Mouse (Mus musculus): ENCODE measurements around the gene B4galt5. TPM values are rescaled to one million over a fixed set of nuclear protein-coding genes. Genes with fewer than 3 reads are reported as not detected.
A peak's percentile ranks its signal among the peaks of the same experiment; 100 is the strongest.

B4galt5 gene
- total and polyA plus RNA-seq, 3 experiments, result 4.6 to 34.4 (median 6.5) TPM

- TF ChIP-seq HCFC1 (IDR thresholded peaks at IDR 0.05; ENCODE audit: low read depth, low read length) (no peak), EP300 (IDR thresholded peaks at IDR 0.05; ENCODE audit: low read depth in 1 of 2, low read length in 2 of 2) (peak; percentile 92 to 93), UBTF (IDR thresholded peaks at IDR 0.05; ENCODE audit: borderline replicate concordance, insufficient read depth, low read depth, low read length) (no peak)
These were observed 5.4 kb downstream of the B4galt5 start (continued) for GRCm38 (mm10) chr2:167343369-167344140.

- H3K9ac ChIP-seq (ENCODE audit: control insufficient read depth, low read depth, low read length, poor library complexity, severe bottlenecking), result no peak overlapping the region
These were observed 6.1 kb downstream of the B4galt5 start for GRCm38 (mm10) chr2:167342876-167343275.

GRCm38 (mm10) chr2:167337580-167337979 is 11.4 kb downstream of the B4galt5 start:
- no peak overlapping the region for H3K9ac ChIP-seq (ENCODE audit: control insufficient read depth, low read depth, low read length, poor library complexity, severe bottlenecking)
- TF ChIP-seq RCOR1 (IDR thresholded peaks at IDR 0.05; ENCODE audit: low read depth, low read length) (no peak), TBP (IDR thresholded peaks at IDR 0.05; ENCODE audit: low read depth, low read length) (no peak), SIN3A (IDR thresholded peaks at IDR 0.05; ENCODE audit: low read length) (no peak), UBTF (IDR thresholded peaks at IDR 0.05; ENCODE audit: borderline replicate concordance, insufficient read depth, low read depth, low read length) (no peak), MAX (IDR thresholded peaks at IDR 0.05; ENCODE audit: low read length) (no peak), ZMIZ1 (IDR thresholded peaks at IDR 0.05; ENCODE audit: low read depth, low read length) (no peak), RAD21 (IDR thresholded peaks at IDR 0.05; ENCODE audit: low read depth, low read length) (no peak), NELFE (IDR thresholded peaks at IDR 0.05; ENCODE audit: low read depth, low read length) (no peak), ETS1 (IDR thresholded peaks at IDR 0.05; ENCODE audit: low read depth, low read length) (no peak), ZNF384 (IDR thresholded peaks at IDR 0.05; ENCODE audit: low read depth, low read length) (no peak), HCFC1 (IDR thresholded peaks at IDR 0.05; ENCODE audit: low read depth, low read length) (no peak), POLR2AphosphoS2 (IDR thresholded peaks at IDR 0.05; ENCODE audit: low read length) (no peak), GABPA (IDR thresholded peaks at IDR 0.05; ENCODE audit: low read depth, low read length) (no peak), BHLHE40 (IDR thresholded peaks at IDR 0.05; ENCODE audit: borderline replicate concordance, low read depth, low read length) (no peak), KAT2A (conservative IDR thresholded peaks at IDR 0.05; ENCODE audit: low read depth, low read length) (no peak), EP300 (IDR thresholded peaks at IDR 0.05; ENCODE audit: low read depth in 1 of 2, low read length in 2 of 2) (peak in 1 of 2 experiments; percentile 36; a peak in 1 of 4 replicates), JUND (IDR thresholded peaks at IDR 0.05; ENCODE audit: low read depth, low read length) (no peak), MYC (IDR thresholded peaks at IDR 0.05; ENCODE audit: low read depth, low read length) (no peak), MXI1 (IDR thresholded peaks at IDR 0.05; ENCODE audit: low read depth, low read length) (no peak), ZC3H11A (IDR thresholded peaks at IDR 0.05; ENCODE audit: low read depth, low read length) (no peak), MAZ (IDR thresholded peaks at IDR 0.05; ENCODE audit: low read depth, low read length) (no peak)

More at GRCm38 (mm10) chr2:167342876-167343275, 6.1 kb downstream of the B4galt5 start:
- H3K27ac ChIP-seq (ENCODE audit: control insufficient read depth, low read depth, low read length), result no peak overlapping the region
- TF ChIP-seq CTCF (IDR thresholded peaks at IDR 0.05 in 2 of 3, conservative IDR thresholded peaks at IDR 0.05 in 1 of 3; ENCODE audit: control insufficient read depth in 1 of 3, insufficient read depth in 1 of 3, low read depth in 2 of 3, low read length in 3 of 3, poor library complexity in 1 of 3, severe bottlenecking in 1 of 3), result no peak
- TF ChIP-seq ZMIZ1 (IDR thresholded peaks at IDR 0.05; ENCODE audit: low read depth, low read length), result no peak
- no peak for TF ChIP-seq TCF12 (IDR thresholded peaks at IDR 0.05; ENCODE audit: low read depth, low read length)
- TF ChIP-seq KAT2A (conservative IDR thresholded peaks at IDR 0.05; ENCODE audit: low read depth, low read length), result no peak
- TF ChIP-seq POLR2AphosphoS2 (IDR thresholded peaks at IDR 0.05; ENCODE audit: low read length), result no peak
- no peak for TF ChIP-seq HCFC1 (IDR thresholded peaks at IDR 0.05; ENCODE audit: low read depth, low read length)
- no peak for TF ChIP-seq SMC3 (IDR thresholded peaks at IDR 0.05; ENCODE audit: low read depth, low read length)
- TF ChIP-seq ZNF384 (IDR thresholded peaks at IDR 0.05; ENCODE audit: low read depth, low read length), result no peak
- no peak for TF ChIP-seq GABPA (IDR thresholded peaks at IDR 0.05; ENCODE audit: low read depth, low read length)
- no peak for TF ChIP-seq ETS1 (IDR thresholded peaks at IDR 0.05; ENCODE audit: low read depth, low read length)
- TF ChIP-seq MYB (IDR thresholded peaks at IDR 0.05; ENCODE audit: low read depth, low read length), result no peak
- TF ChIP-seq MYC (IDR thresholded peaks at IDR 0.05; ENCODE audit: low read depth, low read length), result no peak
- no peak for TF ChIP-seq RAD21 (IDR thresholded peaks at IDR 0.05; ENCODE audit: low read depth, low read length)
- TF ChIP-seq POLR2AphosphoS5 (IDR thresholded peaks at IDR 0.05; ENCODE audit: borderline replicate concordance, low read depth, low read length), result no peak
- no peak for TF ChIP-seq NELFE (IDR thresholded peaks at IDR 0.05; ENCODE audit: low read depth, low read length)
- TF ChIP-seq USF1 (IDR thresholded peaks at IDR 0.05; ENCODE audit: low read depth, low read length), result no peak
- no peak for TF ChIP-seq GATA1 (IDR thresholded peaks at IDR 0.05; ENCODE audit: low read depth, low read length)
- no peak for TF ChIP-seq MAFK (IDR thresholded peaks at IDR 0.05; ENCODE audit: borderline replicate concordance, low read depth, low read length)
- TF ChIP-seq POLR2A (IDR thresholded peaks at IDR 0.05; ENCODE audit: control insufficient read depth in 1 of 2, insufficient read depth in 1 of 2, low read depth in 1 of 2, low read length in 2 of 2, poor library complexity in 1 of 2), result no peak
- H3K9me3 ChIP-seq (replicated peaks; ENCODE audit: insufficient read depth, low read length), result no peaks in the 10 kb centered on the region
- DNase-seq (ENCODE audit: low read depth, low spot score), result no peak
- peaks cover 0 to 24% of the 10 kb centered on the region in 2 experiments; a peak in 2 of 4 replicates for H3K36me3 ChIP-seq (ENCODE audit: control insufficient read depth in 1 of 2, insufficient read depth in 2 of 2, low read length in 2 of 2)
- no peaks in the 10 kb centered on the region; the same call in none of the 2 replicates for H3K79me2 ChIP-seq (ENCODE audit: control insufficient read depth, insufficient read depth, low read length, poor library complexity)
- H3K4me3 ChIP-seq (ENCODE audit: control insufficient read depth in 1 of 2, insufficient read depth in 1 of 2, low read depth in 2 of 2, low read length in 2 of 2), result no peak overlapping the region
- H3K4me1 ChIP-seq (ENCODE audit: control insufficient read depth in 1 of 2, insufficient read depth in 2 of 2, low read length in 2 of 2), result peaks cover 10 to 31% of the 10 kb centered on the region in 2 experiments
- no peaks in the 10 kb centered on the region for H3K27me3 ChIP-seq (ENCODE audit: control insufficient read depth in 1 of 2, insufficient read depth in 2 of 2, low read length in 2 of 2)

More at GRCm38 (mm10) chr2:167337580-167337979, 11.4 kb downstream of the B4galt5 start:
- H3K4me1 ChIP-seq (ENCODE audit: control insufficient read depth in 1 of 2, insufficient read depth in 2 of 2, low read length in 2 of 2), result peaks cover 40 to 43% of the 10 kb centered on the region in 2 experiments
- peak; percentile 55 for DNase-seq (ENCODE audit: low read depth, low spot score)
- peaks cover 0 to 44% of the 10 kb centered on the region in 2 experiments; a peak in 2 of 4 replicates for H3K36me3 ChIP-seq (ENCODE audit: control insufficient read depth in 1 of 2, insufficient read depth in 2 of 2, low read length in 2 of 2)
- H3K27me3 ChIP-seq (ENCODE audit: control insufficient read depth in 1 of 2, insufficient read depth in 2 of 2, low read length in 2 of 2), result no peaks in the 10 kb centered on the region
- no peak overlapping the region for H3K4me3 ChIP-seq (ENCODE audit: control insufficient read depth in 1 of 2, insufficient read depth in 1 of 2, low read depth in 2 of 2, low read length in 2 of 2)
- no peaks in the 10 kb centered on the region; the same call in none of the 2 replicates for H3K79me2 ChIP-seq (ENCODE audit: control insufficient read depth, insufficient read depth, low read length, poor library complexity)
- H3K27ac ChIP-seq (ENCODE audit: control insufficient read depth, low read depth, low read length), result peak overlapping the region; percentile 88
- no peaks in the 10 kb centered on the region for H3K9me3 ChIP-seq (replicated peaks; ENCODE audit: insufficient read depth, low read length)
